Mouse (Mus musculus): ENCODE data around the gene Trak1.
A peak's percentile ranks its signal among the peaks of the same experiment; 100 is the strongest.

The Trak1 gene

GRCm38 (mm10) chr9:121393104-121393503, 95.8 kb downstream of the Trak1 start:
- DNase-seq (ENCODE audit: low spot score in 2 of 2): no peak

GRCm38 (mm10) chr9:121394882-121395281, 97.6 kb downstream of the Trak1 start:
- DNase-seq (ENCODE audit: low spot score in 2 of 2): no peak

GRCm38 (mm10) chr9:121395812-121396211, 98.5 kb downstream of the Trak1 start:
- DNase-seq (ENCODE audit: low spot score in 2 of 2): no peak

GRCm38 (mm10) chr9:121398100-121398760, 100.9 kb downstream of the Trak1 start:
- DNase-seq (ENCODE audit: low spot score in 2 of 2): no peak

GRCm38 (mm10) chr9:121398761-121399160, 101.5 kb downstream of the Trak1 start:
- peak in 1 of 2 experiments; percentile 56 for DNase-seq (ENCODE audit: low spot score in 2 of 2)

GRCm38 (mm10) chr9:121400608-121401007, 103.3 kb downstream of the Trak1 start:
- no peak for DNase-seq (ENCODE audit: low spot score in 2 of 2)

GRCm38 (mm10) chr9:121403157-121403671, 105.9 kb downstream of the Trak1 start:
- DNase-seq (ENCODE audit: low spot score in 2 of 2): peak; percentile 66 to 83

- DNase-seq (ENCODE audit: low spot score in 2 of 2): no peak
Measured at GRCm38 (mm10) chr9:121403699-121404098, 106.4 kb downstream of the Trak1 start.

GRCm38 (mm10) chr9:121405088-121405681, 107.9 kb downstream of the Trak1 start:
- no peak for DNase-seq (ENCODE audit: low spot score in 2 of 2)

- DNase-seq (ENCODE audit: low spot score in 2 of 2): no peak
Measured at GRCm38 (mm10) chr9:121405792-121406191, 108.5 kb downstream of the Trak1 start.

- no peak for DNase-seq (ENCODE audit: low spot score in 2 of 2)
Measured at GRCm38 (mm10) chr9:121414237-121414636, 116.9 kb downstream of the Trak1 start.

- DNase-seq (ENCODE audit: low spot score in 2 of 2): peak in 1 of 2 experiments; percentile 30
Measured at GRCm38 (mm10) chr9:121415626-121416241, 118.4 kb downstream of the Trak1 start.

- no peak for DNase-seq (ENCODE audit: low spot score in 2 of 2)
Measured at GRCm38 (mm10) chr9:121416460-121416859, 119.2 kb downstream of the Trak1 start.

- no peak for DNase-seq (ENCODE audit: low spot score in 2 of 2)
Measured at GRCm38 (mm10) chr9:121416872-121417637, 119.8 kb downstream of the Trak1 start.

GRCm38 (mm10) chr9:121419011-121419410, 121.7 kb downstream of the Trak1 start:
- DNase-seq (ENCODE audit: low spot score in 2 of 2): no peak

GRCm38 (mm10) chr9:121419573-121419972, 122.3 kb downstream of the Trak1 start:
- DNase-seq (ENCODE audit: low spot score in 2 of 2): no peak

- DNase-seq (ENCODE audit: low spot score in 2 of 2): no peak
Measured at GRCm38 (mm10) chr9:121420817-121421216, 123.5 kb downstream of the Trak1 start.

GRCm38 (mm10) chr9:121422402-121422801, 125.1 kb downstream of the Trak1 start:
- DNase-seq (ENCODE audit: low spot score in 2 of 2): no peak

GRCm38 (mm10) chr9:121423621-121424020, 126.3 kb downstream of the Trak1 start:
- DNase-seq (ENCODE audit: low spot score in 2 of 2): no peak

GRCm38 (mm10) chr9:121424281-121425164, 127.2 kb downstream of the Trak1 start:
- no peak for DNase-seq (ENCODE audit: low spot score in 2 of 2)

- DNase-seq (ENCODE audit: low spot score in 2 of 2): no peak
Measured at GRCm38 (mm10) chr9:121426451-121426850, 129.1 kb downstream of the Trak1 start.
